Mouse (Mus musculus) kidney, adult 9 months (tissue): ENCODE data around the gene Lmcd1.

Experiments used
- DNase-seq: peaks from one replicate; pipeline ENCODE4 v3.0.0; 2022

Lmcd1 gene

GRCm38 (mm10) chr6:112362349-112362958 lies 88.9 kb downstream of the Lmcd1 start:
- peak; percentile 79 for DNase-seq

DNA sequence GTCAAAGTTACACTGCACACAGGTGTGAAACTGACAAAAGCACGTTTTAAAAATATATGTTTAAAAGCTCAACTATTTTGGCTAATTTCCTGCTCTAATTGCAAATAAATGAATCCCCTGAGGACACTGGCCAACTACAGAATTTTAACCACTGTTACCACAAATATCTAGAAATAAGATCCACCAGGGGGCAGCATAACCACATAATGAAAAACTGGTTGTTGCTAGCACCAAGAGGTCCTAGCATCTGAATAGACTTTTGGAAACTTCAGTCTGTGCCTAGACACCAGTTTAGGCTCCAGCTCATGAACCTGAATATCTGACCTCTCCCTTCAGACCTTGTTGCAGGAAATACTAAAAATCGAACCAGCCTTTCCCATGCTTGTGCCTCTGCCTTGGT lies 91.0 kb downstream of the Lmcd1 start:
- DNase-seq = peak; percentile 75

GRCm38 (mm10) chr6:112365294-112365693 lies 91.7 kb downstream of the Lmcd1 start:
- DNase-seq = peak; percentile 17

DNA sequence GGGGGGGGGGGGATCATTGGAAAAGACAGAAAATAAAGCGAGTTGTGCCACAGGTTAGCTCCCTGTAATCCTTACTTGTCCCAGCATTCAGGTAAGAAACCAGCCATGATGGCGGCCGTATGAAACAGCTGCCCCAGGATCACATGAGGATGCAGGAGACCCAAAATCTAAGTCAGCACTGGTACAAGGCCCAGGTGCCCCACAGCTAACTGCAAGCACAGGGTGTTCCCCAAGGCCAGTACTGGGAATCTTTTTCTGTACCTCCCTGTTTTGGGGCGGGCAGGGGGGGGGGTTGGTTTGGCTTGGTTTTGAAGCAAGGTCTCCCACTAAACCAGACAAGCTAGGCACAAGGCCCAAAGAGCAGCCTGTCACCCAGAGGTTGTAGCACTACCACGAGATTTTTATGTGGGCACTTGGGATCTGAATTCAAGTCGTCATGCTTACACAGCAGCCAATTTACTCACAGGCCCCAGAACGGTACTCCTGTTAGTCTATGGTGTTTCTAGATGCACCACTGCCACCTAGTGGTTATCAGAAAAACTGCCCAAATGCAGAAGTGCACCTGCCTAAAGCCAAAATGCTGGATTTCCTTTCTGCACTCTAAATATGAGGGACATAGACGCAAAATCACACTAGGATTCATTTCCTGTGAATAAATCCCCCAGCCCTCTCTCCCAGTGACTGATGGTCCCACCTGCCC lies 100.5 kb downstream of the Lmcd1 start:
- DNase-seq = peak; percentile 38

DNA sequence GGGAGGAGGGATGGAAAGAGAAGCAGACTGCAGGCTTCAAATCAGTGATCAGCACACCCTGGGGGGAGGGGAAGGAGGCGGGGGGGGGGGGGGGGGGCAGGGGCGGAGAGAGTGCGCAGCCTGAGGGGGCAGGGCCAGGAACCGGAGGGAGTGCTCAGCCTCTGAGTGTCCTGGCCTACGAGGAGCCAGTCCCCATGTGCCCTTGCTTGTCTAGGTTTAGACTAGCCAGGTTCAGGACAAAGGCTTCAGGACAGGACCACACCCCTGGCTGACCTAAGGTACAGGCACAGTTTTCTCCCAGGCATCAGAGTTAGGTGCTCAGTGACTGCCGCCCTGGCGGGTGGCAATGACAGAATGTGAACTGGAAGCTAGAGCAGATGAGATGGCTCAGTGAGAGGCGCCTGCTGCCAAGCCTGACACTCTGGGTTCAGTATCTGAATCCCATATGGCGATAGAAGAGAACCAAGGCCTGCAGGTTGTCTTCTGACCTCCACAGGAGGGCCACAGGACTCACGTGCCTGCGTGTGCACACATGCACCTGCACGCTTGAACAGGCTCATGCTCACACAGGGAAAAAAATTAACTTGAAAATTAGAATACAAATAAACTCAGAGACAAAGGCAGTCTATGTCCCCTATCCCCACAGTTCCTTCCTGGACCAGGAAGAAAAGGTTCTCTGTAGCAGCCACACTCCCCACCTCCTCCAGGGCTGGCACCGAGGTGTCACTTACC lies 102.3 kb downstream of the Lmcd1 start:
- DNase-seq = no peak

DNA sequence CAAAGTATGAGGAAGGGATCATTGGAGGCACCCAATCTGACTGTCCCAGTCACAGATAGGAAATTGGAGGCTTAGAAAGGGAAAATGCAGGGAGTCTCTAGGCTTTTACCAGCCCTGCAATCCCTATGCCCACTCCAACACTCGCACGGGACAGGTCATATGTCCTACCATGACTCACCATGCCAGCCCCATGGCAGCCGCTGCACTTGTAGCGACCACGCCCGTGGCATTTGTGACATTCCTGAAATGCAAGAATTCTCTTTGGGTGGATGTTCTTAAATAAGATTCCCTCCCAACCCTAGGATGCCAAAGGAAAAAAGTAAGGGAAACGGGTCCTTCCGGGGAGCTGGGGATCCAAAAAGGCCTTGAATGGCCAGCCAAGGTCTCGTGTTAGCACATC lies 105.5 kb downstream of the Lmcd1 start:
- no peak for DNase-seq
